8 mouse cellular contexts compared by ENCODE assay signal in the genomic region with DNA sequence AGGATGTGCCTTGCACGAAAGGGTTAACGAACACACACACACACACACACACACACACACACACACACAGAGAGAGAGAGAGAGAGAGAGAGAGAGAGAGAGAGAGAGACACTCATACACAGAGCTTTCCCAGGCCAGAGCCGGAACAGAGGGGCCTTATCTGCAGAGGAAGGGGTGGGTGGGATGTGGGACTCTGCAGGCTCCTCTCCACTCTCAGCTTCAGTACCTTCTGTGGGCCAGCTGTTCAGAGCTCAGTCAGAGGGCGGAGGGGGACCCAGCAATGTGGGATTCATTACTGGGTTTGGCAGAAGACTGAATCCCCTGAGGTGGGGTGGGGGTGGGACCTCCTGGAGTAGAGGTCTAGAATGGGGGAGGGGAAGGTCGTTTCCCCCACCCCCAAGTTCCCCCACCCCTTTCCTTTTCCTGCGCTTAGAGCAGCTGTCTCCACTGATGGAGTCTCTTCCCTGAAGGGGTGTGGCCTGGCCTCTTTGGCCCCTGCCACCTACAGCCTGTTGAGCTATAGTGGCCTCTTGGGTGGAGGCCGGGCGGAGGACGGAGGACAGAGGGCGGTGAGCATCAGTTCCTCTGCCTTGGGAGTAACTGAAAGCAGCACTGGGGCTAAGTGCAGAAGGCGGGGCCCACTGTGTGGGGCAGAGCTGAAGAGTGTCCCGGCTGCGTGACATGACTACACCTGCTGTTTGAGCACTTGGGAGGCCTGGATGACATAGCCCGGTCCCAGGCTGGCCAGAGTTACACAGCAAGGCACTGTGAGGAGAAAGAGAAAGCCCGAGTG.
A peak's percentile ranks its signal among the peaks of the same experiment; 100 is the strongest.
DNase-seq lines count a peak whose midpoint lies in the region; ATAC-seq lines count a peak whose summit lies in the region.

No protein-coding gene starts in this region.

- no peak overlapping the region for H3K4me3 ChIP-seq in embryonic facial prominence, embryonic 15.5 days (replicated peaks)
- H3K4me3 ChIP-seq in hindbrain, embryonic 12.5 days, result no peak overlapping the region
- H3K4me3 ChIP-seq in lung, embryonic 15.5 days, result no peak overlapping the region
- no peak overlapping the region for H3K4me3 ChIP-seq in neural tube, embryonic 15.5 days (replicated peaks)

- H3K27ac ChIP-seq in embryonic facial prominence, embryonic 15.5 days (replicated peaks), result peak overlapping the region; percentile 90
- peak overlapping the region; percentile 91 for H3K27ac ChIP-seq in hindbrain, embryonic 12.5 days
- peak overlapping the region; percentile 95 for H3K27ac ChIP-seq in lung, embryonic 15.5 days
- H3K27ac ChIP-seq in neural tube, embryonic 15.5 days (replicated peaks), result peak overlapping the region; percentile 62

- peak overlapping the region; percentile 33 for H3K4me2 ChIP-seq in embryonic facial prominence, embryonic 15.5 days (replicated peaks)
- peak overlapping the region; percentile 28 for H3K4me2 ChIP-seq in hindbrain, embryonic 12.5 days (replicated peaks)
- peak overlapping the region; percentile 27 for H3K4me2 ChIP-seq in lung, embryonic 15.5 days
- no peak overlapping the region; the same call in 1 of the 2 replicates for H3K4me2 ChIP-seq in neural tube, embryonic 15.5 days

- H3K4me1 ChIP-seq in embryonic facial prominence, embryonic 15.5 days, result peaks cover 99% of the 10 kb centered on the region
- H3K4me1 ChIP-seq in hindbrain, embryonic 12.5 days, result peaks cover 70% of the 10 kb centered on the region
- peaks cover 90% of the 10 kb centered on the region for H3K4me1 ChIP-seq in lung, embryonic 15.5 days
- peaks cover 63% of the 10 kb centered on the region for H3K4me1 ChIP-seq in neural tube, embryonic 15.5 days

- WGBS in embryonic facial prominence, embryonic 15.5 days, result 16% methylated on average over 13 of the region's 15 CpGs
- WGBS in hindbrain, embryonic 12.5 days, result 26% methylated on average over 14 of the region's 15 CpGs
- WGBS in lung, embryonic 15.5 days, result 19% methylated on average over 14 of the region's 15 CpGs
- WGBS in neural tube, embryonic 15.5 days, result 39% methylated on average over 14 of the region's 15 CpGs

- peak; percentile 78 for ATAC-seq in embryonic facial prominence, embryonic 15.5 days (ENCODE audit: insufficient number of reproducible peaks, low FRiP score, low TSS enrichment, low read depth)
- peak; percentile 49 for ATAC-seq in hindbrain, embryonic 12.5 days (ENCODE audit: low FRiP score)
- peak; percentile 40 for ATAC-seq in lung, embryonic 15.5 days (ENCODE audit: borderline replicate concordance, extremely low read depth, low FRiP score, low TSS enrichment)
- peak; percentile 37; the same call in 1 of the 2 replicates for ATAC-seq in neural tube, embryonic 15.5 days (ENCODE audit: low FRiP score)

- H3K9ac ChIP-seq in embryonic facial prominence, embryonic 15.5 days, result no peak overlapping the region
- H3K9ac ChIP-seq in hindbrain, embryonic 12.5 days, result no peak overlapping the region
- no peak overlapping the region for H3K9ac ChIP-seq in lung, embryonic 15.5 days
- no peak overlapping the region for H3K9ac ChIP-seq in neural tube, embryonic 15.5 days (replicated peaks)

- H3K27me3 ChIP-seq in embryonic facial prominence, embryonic 15.5 days, result no peaks in the 10 kb centered on the region
- no peaks in the 10 kb centered on the region for H3K27me3 ChIP-seq in hindbrain, embryonic 12.5 days
- H3K27me3 ChIP-seq in lung, embryonic 15.5 days, result no peaks in the 10 kb centered on the region
- no peaks in the 10 kb centered on the region for H3K27me3 ChIP-seq in neural tube, embryonic 15.5 days (replicated peaks)

- H3K36me3 ChIP-seq in embryonic facial prominence, embryonic 15.5 days, result no peaks in the 10 kb centered on the region
- no peaks in the 10 kb centered on the region for H3K36me3 ChIP-seq in hindbrain, embryonic 12.5 days
- no peaks in the 10 kb centered on the region for H3K36me3 ChIP-seq in lung, embryonic 15.5 days
- H3K36me3 ChIP-seq in neural tube, embryonic 15.5 days, result no peaks in the 10 kb centered on the region

- no peaks in the 10 kb centered on the region for H3K9me3 ChIP-seq in embryonic facial prominence, embryonic 15.5 days (replicated peaks)
- no peaks in the 10 kb centered on the region for H3K9me3 ChIP-seq in hindbrain, embryonic 12.5 days (replicated peaks)
- H3K9me3 ChIP-seq in lung, embryonic 15.5 days, result no peaks in the 10 kb centered on the region
- H3K9me3 ChIP-seq in neural tube, embryonic 15.5 days (replicated peaks), result no peaks in the 10 kb centered on the region

- peak; percentile 52 for DNase-seq in adrenal gland, postnatal 14 days
- no peak for DNase-seq in adrenal gland, adult 8-10 months
- DNase-seq in testis, postnatal 14 days (ENCODE audit: low spot score), result no peak
- no peak for DNase-seq in frontal cortex, postnatal 25 days (ENCODE audit: low spot score in 2 of 2)
